Mouse (Mus musculus): ENCODE data around the gene Naip5. TPM values are rescaled to one million over a fixed set of nuclear protein-coding genes. Genes with fewer than 3 reads are reported as not detected.
"Not testable (repeated sequence)": the region's sequence is repeated elsewhere in the genome, so short reads cannot be mapped to it uniquely, and the experiment has no call there.

Naip5 gene
- polyA plus RNA-seq (2012; rRNA removed), result 2.1 and 2.3 TPM in 2 replicates

GRCm38 (mm10) chr13:100246223-100246622 lies at the start of gene Naip5:
Gene Naip5 (minus strand): TSS chr13:100246323.
- 73% methylated on average over 4 of the region's 4 CpGs for WGBS
- not testable (repeated sequence) for H3K4me3 ChIP-seq (replicated peaks; ENCODE audit: extremely low read depth, low read depth, low read length); DNase-seq; H3K4me1 ChIP-seq (ENCODE audit: control insufficient read depth, insufficient read depth, low read length)

GRCm38 (mm10) chr13:100284611-100285010 lies 38.5 kb upstream of the Naip5 start:
- WGBS, result 89% methylated on average over 1 of the region's 1 CpGs
- no peak for DNase-seq
- H3K4me1 ChIP-seq (ENCODE audit: control insufficient read depth, insufficient read depth, low read length), result no peaks in the 10 kb centered on the region
- H3K4me3 ChIP-seq (replicated peaks; ENCODE audit: extremely low read depth, low read depth, low read length), result no peak overlapping the region
- TF ChIP-seq CTCF (IDR thresholded peaks at IDR 0.05; ENCODE audit: insufficient read depth, low read length), result no peak
- no peak for TF ChIP-seq POLR2A (IDR thresholded peaks at IDR 0.05; ENCODE audit: borderline replicate concordance, extremely low read depth, low read depth, low read length)

- DNase-seq; H3K4me3 ChIP-seq (replicated peaks; ENCODE audit: extremely low read depth, low read depth, low read length); H3K4me1 ChIP-seq (ENCODE audit: control insufficient read depth, insufficient read depth, low read length): not testable (repeated sequence)
- no CpG with 5 or more reads among the region's 1 CpGs for WGBS
These were observed 25.5 kb upstream of the Naip5 start for GRCm38 (mm10) chr13:100271474-100272132.

- H3K4me1 ChIP-seq (ENCODE audit: control insufficient read depth, insufficient read depth, low read length); H3K4me3 ChIP-seq (replicated peaks; ENCODE audit: extremely low read depth, low read depth, low read length); DNase-seq: not testable (repeated sequence)
- WGBS, result 37% methylated on average over 2 of the region's 2 CpGs
These were observed 10.9 kb upstream of the Naip5 start for GRCm38 (mm10) chr13:100256996-100257395.

GRCm38 (mm10) chr13:100255925-100256324 lies 9.8 kb upstream of the Naip5 start:
- not testable (repeated sequence) for H3K4me1 ChIP-seq (ENCODE audit: control insufficient read depth, insufficient read depth, low read length); DNase-seq; H3K4me3 ChIP-seq (replicated peaks; ENCODE audit: extremely low read depth, low read depth, low read length)
- WGBS, result 71% methylated on average over 6 of the region's 6 CpGs

- WGBS, result 75% methylated on average over 2 of the region's 2 CpGs
- H3K4me1 ChIP-seq (ENCODE audit: control insufficient read depth, insufficient read depth, low read length); H3K4me3 ChIP-seq (replicated peaks; ENCODE audit: extremely low read depth, low read depth, low read length); DNase-seq: not testable (repeated sequence)
These were observed 5.8 kb upstream of the Naip5 start for GRCm38 (mm10) chr13:100251897-100252296.

- H3K4me1 ChIP-seq (ENCODE audit: control insufficient read depth, insufficient read depth, low read length); H3K4me3 ChIP-seq (replicated peaks; ENCODE audit: extremely low read depth, low read depth, low read length): not testable (repeated sequence)
- DNase-seq, result peak; percentile 8
- WGBS, result 52% methylated on average over 5 of the region's 5 CpGs
These were observed 885 bp upstream of the Naip5 start for GRCm38 (mm10) chr13:100246896-100247519.

- Histone ChIP-seq H3K4me3 (replicated peaks; ENCODE audit: extremely low read depth, low read depth, low read length) (no peak overlapping the region), H3K4me1 (ENCODE audit: control insufficient read depth, insufficient read depth, low read length) (no peaks in the 10 kb centered on the region)
- TF ChIP-seq POLR2A (IDR thresholded peaks at IDR 0.05; ENCODE audit: borderline replicate concordance, extremely low read depth, low read depth, low read length) (no peak), CTCF (IDR thresholded peaks at IDR 0.05; ENCODE audit: insufficient read depth, low read length) (no peak)
- DNase-seq, result no peak
These were observed 2.4 kb downstream of the Naip5 start for GRCm38 (mm10) chr13:100243702-100244101.

- not testable (repeated sequence) for H3K4me1 ChIP-seq (ENCODE audit: control insufficient read depth, insufficient read depth, low read length)
- 85% methylated on average over 1 of the region's 1 CpGs for WGBS
These were observed 32.4 kb downstream of the Naip5 start for GRCm38 (mm10) chr13:100213683-100214082.

GRCm38 (mm10) chr13:100210540-100210939 lies 35.6 kb downstream of the Naip5 start:
- no peak for TF ChIP-seq CTCF (IDR thresholded peaks at IDR 0.05; ENCODE audit: insufficient read depth, low read length)
- 22% methylated on average over 8 of the region's 8 CpGs for WGBS
- no peak overlapping the region for H3K4me3 ChIP-seq (replicated peaks; ENCODE audit: extremely low read depth, low read depth, low read length)
- DNase-seq, result no peak
- H3K4me1 ChIP-seq (ENCODE audit: control insufficient read depth, insufficient read depth, low read length), result no peaks in the 10 kb centered on the region

More at GRCm38 (mm10) chr13:100213683-100214082, 32.4 kb downstream of the Naip5 start:
- H3K4me3 ChIP-seq (replicated peaks; ENCODE audit: extremely low read depth, low read depth, low read length); DNase-seq: not testable (repeated sequence)

GRCm38 (mm10) chr13:100203319-100203718 lies 42.8 kb downstream of the Naip5 start:
- 79% methylated on average over 1 of the region's 1 CpGs for WGBS
- no peak for DNase-seq
- Histone ChIP-seq H3K4me3 (replicated peaks; ENCODE audit: extremely low read depth, low read depth, low read length) (no peak overlapping the region), H3K4me1 (ENCODE audit: control insufficient read depth, insufficient read depth, low read length) (no peaks in the 10 kb centered on the region)
- TF ChIP-seq CTCF (IDR thresholded peaks at IDR 0.05; ENCODE audit: insufficient read depth, low read length) (no peak), POLR2A (IDR thresholded peaks at IDR 0.05; ENCODE audit: borderline replicate concordance, extremely low read depth, low read depth, low read length) (no peak)

Data from lung, adult 2 months (tissue).